Comparison of ENCODE assay signal across 31 mouse cellular contexts in the genomic region with DNA sequence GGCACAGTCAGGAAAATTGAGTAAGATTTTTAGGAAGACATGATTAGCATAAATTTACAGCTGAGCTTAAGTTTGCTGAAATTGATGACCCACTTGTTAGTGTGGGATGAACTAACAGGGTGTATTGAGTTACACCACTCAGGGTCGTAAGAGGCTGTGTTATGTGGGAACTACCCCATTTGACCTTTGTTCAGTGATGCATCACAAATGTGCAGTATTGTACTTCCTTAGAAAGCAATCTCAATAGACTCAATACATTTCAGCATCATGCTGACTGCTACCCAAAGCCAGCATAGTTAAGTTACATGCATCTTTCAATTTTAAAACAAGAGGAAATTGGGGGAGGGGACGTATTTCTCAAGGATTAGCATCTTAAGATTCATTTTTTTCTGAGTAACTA.
DNase-seq lines count a peak whose midpoint lies in the region; ATAC-seq and TF ChIP-seq lines count a peak whose summit lies in the region.
"Had no signal": no experiment of that assay in that cellular context is flagged by ENCODE, and none has a peak within 500 bp of the region (broad histone marks: within the 10 kb centered on the region; RNA-seq: fewer than 3 reads in every experiment).

No protein-coding gene starts in this region.

- no peaks in the 10 kb centered on the region for H3K9me3 ChIP-seq in hindbrain, embryonic 11.5 days (ENCODE audit: control insufficient read depth, low read length)
- H3K9me3 ChIP-seq in hindbrain, embryonic 16.5 days (ENCODE audit: control insufficient read depth, low read length), result no peaks in the 10 kb centered on the region
- no peaks in the 10 kb centered on the region for H3K9me3 ChIP-seq in midbrain, embryonic 12.5 days
- H3K9me3 ChIP-seq in midbrain, postnatal 0 days (ENCODE audit: low read length), result no peaks in the 10 kb centered on the region
- H3K9me3 ChIP-seq: limb, embryonic 10.5 days; limb, embryonic 15.5 days; liver, embryonic 15.5 days; midbrain, embryonic 10.5 days had no signal

- H3K36me3 ChIP-seq in hindbrain, embryonic 11.5 days (ENCODE audit: control insufficient read depth, insufficient read depth, low read length), result no peaks in the 10 kb centered on the region
- H3K36me3 ChIP-seq in hindbrain, embryonic 16.5 days (ENCODE audit: control insufficient read depth, insufficient read depth, low read length), result no peaks in the 10 kb centered on the region
- no peaks in the 10 kb centered on the region for H3K36me3 ChIP-seq in midbrain, embryonic 12.5 days
- H3K36me3 ChIP-seq in midbrain, postnatal 0 days (ENCODE audit: insufficient read depth, low read length), result no peaks in the 10 kb centered on the region
- H3K36me3 ChIP-seq: limb, embryonic 10.5 days; limb, embryonic 15.5 days; liver, embryonic 15.5 days; midbrain, embryonic 10.5 days had no signal

- H3K4me1 ChIP-seq in hindbrain, embryonic 11.5 days (replicated peaks; ENCODE audit: control insufficient read depth, insufficient read depth, low read length), result no peaks in the 10 kb centered on the region
- no peaks in the 10 kb centered on the region for H3K4me1 ChIP-seq in hindbrain, embryonic 16.5 days (ENCODE audit: control insufficient read depth, insufficient read depth, low read depth, low read length)
- H3K4me1 ChIP-seq in midbrain, embryonic 12.5 days, result 0 out of 2 replicates have a peak, but pooled peaks cover 3% of the 10 kb centered on the region
- no peaks in the 10 kb centered on the region for H3K4me1 ChIP-seq in midbrain, postnatal 0 days (ENCODE audit: insufficient read depth, low read length)
- H3K4me1 ChIP-seq: limb, embryonic 10.5 days; limb, embryonic 15.5 days; liver, embryonic 15.5 days had no signal

- no peaks in the 10 kb centered on the region for H3K27me3 ChIP-seq in hindbrain, embryonic 11.5 days (ENCODE audit: control insufficient read depth, insufficient read depth, low read length)
- H3K27me3 ChIP-seq in hindbrain, embryonic 16.5 days (replicated peaks; ENCODE audit: control insufficient read depth, insufficient read depth, low read length), result no peaks in the 10 kb centered on the region
- no peaks in the 10 kb centered on the region for H3K27me3 ChIP-seq in midbrain, embryonic 12.5 days
- H3K27me3 ChIP-seq in midbrain, postnatal 0 days (ENCODE audit: insufficient read depth, low read length), result no peaks in the 10 kb centered on the region
- H3K27me3 ChIP-seq: limb, embryonic 15.5 days; liver, embryonic 15.5 days; Patski had no signal

- DNase-seq in hindbrain, embryonic 11.5 days (ENCODE audit: low spot score), result peak; percentile 42
- no peak for DNase-seq in midbrain, postnatal 0 days (ENCODE audit: low spot score)
- peak; percentile 72 for DNase-seq in embryo, embryonic 10 days (ENCODE audit: low spot score)
- DNase-seq in mesoderm, embryonic 11.5 days (ENCODE audit: low read depth, low spot score), result peak; percentile 63
- no peak for DNase-seq in adrenal gland, postnatal 14 days
- DNase-seq: adrenal gland, postnatal 25 days; cerebellum, adult 2 months; cerebellum, postnatal 14 days; gastrocnemius, postnatal 25 days; heart, adult 11 months; heart, postnatal 36 days; kidney, adult 18-20 months; kidney, postnatal 14 days; layer of hippocampus, adult 9-11 months; lung, embryonic 14.5 days; lung, postnatal 14 days; right cerebral cortex, adult 18-20 months; right cerebral cortex, postnatal 4 days; thymus, adult 2 months; thymus, postnatal 36 days had no signal

- no peak overlapping the region for H3K27ac ChIP-seq in hindbrain, embryonic 11.5 days (ENCODE audit: low read depth, low read length)
- no peak overlapping the region for H3K27ac ChIP-seq in hindbrain, embryonic 16.5 days (ENCODE audit: low read depth, low read length)
- H3K27ac ChIP-seq in midbrain, embryonic 12.5 days (replicated peaks), result no peak overlapping the region
- no peak overlapping the region for H3K27ac ChIP-seq in midbrain, postnatal 0 days (ENCODE audit: low read depth, low read length)
- H3K27ac ChIP-seq: hindbrain, embryonic 14.5 days; limb, embryonic 10.5 days; limb, embryonic 15.5 days; liver, embryonic 15.5 days; midbrain, embryonic 10.5 days had no signal

- peak; percentile 91 for ATAC-seq in hindbrain, embryonic 11.5 days (ENCODE audit: low FRiP score)
- no peak for ATAC-seq in hindbrain, embryonic 16.5 days
- 0 out of 2 replicates have a peak, but pooled peaks have one; percentile 35 for ATAC-seq in midbrain, embryonic 12.5 days (ENCODE audit: low FRiP score, low read depth)
- ATAC-seq in midbrain, postnatal 0 days (ENCODE audit: low FRiP score), result no peak
- no peak for ATAC-seq in monocyte, adult 5-6 weeks (replicated peaks; ENCODE audit: insufficient number of reproducible peaks, low FRiP score, low TSS enrichment, poor library complexity, severe bottlenecking)
- ATAC-seq: forebrain, embryonic 14.5 days; Patski had no signal

- no peak for TF ChIP-seq CTCF in midbrain, postnatal 0 days (IDR thresholded peaks at IDR 0.05)

- H3K4me2 ChIP-seq in hindbrain, embryonic 11.5 days (replicated peaks; ENCODE audit: low read depth, low read length), result no peak overlapping the region
- no peak overlapping the region for H3K4me2 ChIP-seq in hindbrain, embryonic 16.5 days (ENCODE audit: low read length)
- H3K4me2 ChIP-seq in midbrain, embryonic 12.5 days (replicated peaks), result no peak overlapping the region
- H3K4me2 ChIP-seq in midbrain, postnatal 0 days (ENCODE audit: low read depth, low read length, poor library complexity, severe bottlenecking), result no peak overlapping the region
- H3K4me2 ChIP-seq: heart, embryonic 11.5 days; hindbrain, embryonic 14.5 days; limb, embryonic 15.5 days; liver, embryonic 15.5 days; lung, embryonic 14.5 days had no signal

- no peak overlapping the region for H3K9ac ChIP-seq in hindbrain, embryonic 11.5 days (ENCODE audit: low read depth, low read length)
- no peak overlapping the region for H3K9ac ChIP-seq in hindbrain, embryonic 16.5 days (ENCODE audit: low read depth, low read length)
- H3K9ac ChIP-seq in midbrain, embryonic 12.5 days (replicated peaks), result no peak overlapping the region
- no peak overlapping the region for H3K9ac ChIP-seq in midbrain, postnatal 0 days (replicated peaks; ENCODE audit: low read length, poor library complexity, severe bottlenecking)
- H3K9ac ChIP-seq: hindbrain, embryonic 14.5 days; limb, embryonic 15.5 days; liver, embryonic 15.5 days; lung, embryonic 14.5 days had no signal

- no peak overlapping the region for H3K4me3 ChIP-seq in hindbrain, embryonic 11.5 days (ENCODE audit: low read depth, low read length)
- H3K4me3 ChIP-seq in hindbrain, embryonic 16.5 days (ENCODE audit: low read length), result no peak overlapping the region
- no peak overlapping the region for H3K4me3 ChIP-seq in midbrain, embryonic 12.5 days
- no peak overlapping the region for H3K4me3 ChIP-seq in midbrain, postnatal 0 days (ENCODE audit: low read depth, low read length)
- H3K4me3 ChIP-seq: limb, embryonic 10.5 days; limb, embryonic 15.5 days; liver, embryonic 15.5 days; midbrain, embryonic 10.5 days had no signal

- WGBS in hindbrain, embryonic 11.5 days, result 8% methylated on average over 2 of the region's 2 CpGs
- WGBS in hindbrain, embryonic 16.5 days, result 12% methylated on average over 2 of the region's 2 CpGs
- WGBS in midbrain, embryonic 12.5 days, result 33% methylated on average over 2 of the region's 2 CpGs
- 27% methylated on average over 2 of the region's 2 CpGs for WGBS in midbrain, postnatal 0 days

Comparison
In these comparisons a context has a peak if more than half of its experiments do, and no peak if none do; other contexts are left out.
1. ATAC-seq: peak in hindbrain, embryonic 11.5 days (single experiment) and midbrain, embryonic 12.5 days (single experiment); none in hindbrain, embryonic 16.5 days (single experiment), midbrain, postnatal 0 days (single experiment) and monocyte, adult 5-6 weeks (single experiment).
2. DNase-seq: peak in hindbrain, embryonic 11.5 days (single experiment), embryo, embryonic 10 days (single experiment) and mesoderm, embryonic 11.5 days (single experiment); none in midbrain, postnatal 0 days (single experiment) and adrenal gland, postnatal 14 days (single experiment).